Comparison of ENCODE assay signal across 31 mouse cellular contexts in the genomic region with DNA sequence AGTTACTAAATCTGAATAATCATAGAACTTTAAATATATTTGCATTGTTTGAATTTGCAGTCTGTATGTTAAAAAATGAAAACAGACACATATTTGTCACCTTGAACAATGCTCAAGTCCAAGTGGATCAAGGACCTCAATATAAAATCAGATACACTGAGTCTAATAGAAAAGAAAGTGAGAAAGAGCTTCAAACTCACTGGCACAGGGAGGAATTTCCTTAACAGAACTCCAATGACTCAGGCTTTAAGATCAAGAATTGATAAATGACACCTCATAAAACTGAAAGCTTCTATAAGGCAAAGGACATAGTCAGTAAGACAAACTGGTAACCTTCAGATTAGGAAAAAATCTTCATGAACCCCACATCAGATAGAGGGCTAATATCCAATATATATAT.
"Had no signal": no experiment of that assay in that cellular context is flagged by ENCODE, and none has a peak within 500 bp of the region (broad histone marks: within the 10 kb centered on the region; RNA-seq: fewer than 3 reads in every experiment).

No protein-coding gene starts in this region.

- H3K4me1 ChIP-seq: limb, embryonic 10.5 days; limb, embryonic 12.5 days; limb, embryonic 13.5 days; limb, embryonic 15.5 days; liver, embryonic 12.5 days; liver, embryonic 13.5 days; liver, embryonic 15.5 days; lung, embryonic 15.5 days; megakaryocyte, embryonic 14.5 days; midbrain, embryonic 10.5 days; midbrain, embryonic 12.5 days; midbrain, embryonic 13.5 days; midbrain, embryonic 15.5 days had no signal

- H3K4me2 ChIP-seq: limb, embryonic 12.5 days; limb, embryonic 13.5 days; limb, embryonic 15.5 days; liver, embryonic 11.5 days; liver, embryonic 12.5 days; liver, embryonic 13.5 days; liver, embryonic 15.5 days; lung, embryonic 14.5 days; lung, embryonic 15.5 days; midbrain, embryonic 11.5 days; midbrain, embryonic 12.5 days; midbrain, embryonic 13.5 days; midbrain, embryonic 15.5 days had no signal

- H3K4me3 ChIP-seq: limb, embryonic 10.5 days; limb, embryonic 12.5 days; limb, embryonic 13.5 days; limb, embryonic 15.5 days; liver, embryonic 12.5 days; liver, embryonic 13.5 days; liver, embryonic 15.5 days; lung, embryonic 15.5 days; megakaryocyte, embryonic 14.5 days; midbrain, embryonic 10.5 days; midbrain, embryonic 12.5 days; midbrain, embryonic 13.5 days; midbrain, embryonic 15.5 days; myocyte had no signal

- H3K27ac ChIP-seq: limb, embryonic 10.5 days; limb, embryonic 12.5 days; limb, embryonic 13.5 days; limb, embryonic 15.5 days; liver, embryonic 12.5 days; liver, embryonic 13.5 days; liver, embryonic 14.5 days; liver, embryonic 15.5 days; lung, embryonic 15.5 days; macrophage; midbrain, embryonic 10.5 days; midbrain, embryonic 12.5 days; midbrain, embryonic 13.5 days; midbrain, embryonic 15.5 days had no signal

- DNase-seq: left cerebral cortex, postnatal 4 days; liver; liver, embryonic 13.5 days; liver, postnatal 0 days; lung, adult 18-20 months; lung, adult 2 months; lung, embryonic 14.5 days; lung, postnatal 10 days; lung, postnatal 14 days; lung, postnatal 36 days; lung, postnatal 4 days; midbrain, embryonic 14.5 days had no signal

- ATAC-seq: lung, postnatal 0 days; midbrain, embryonic 13.5 days; midbrain, embryonic 15.5 days; midbrain, embryonic 16.5 days had no signal

- H3K9me3 ChIP-seq: limb, embryonic 10.5 days; limb, embryonic 12.5 days; limb, embryonic 13.5 days; limb, embryonic 15.5 days; liver, embryonic 12.5 days; liver, embryonic 13.5 days; liver, embryonic 15.5 days; lung, embryonic 15.5 days; megakaryocyte, embryonic 14.5 days; midbrain, embryonic 10.5 days; midbrain, embryonic 12.5 days; midbrain, embryonic 13.5 days; midbrain, embryonic 15.5 days had no signal

- H3K9ac ChIP-seq: limb, embryonic 12.5 days; limb, embryonic 13.5 days; limb, embryonic 15.5 days; liver, embryonic 12.5 days; liver, embryonic 13.5 days; liver, embryonic 14.5 days; liver, embryonic 15.5 days; liver, postnatal 0 days; lung, embryonic 14.5 days; lung, embryonic 15.5 days; midbrain, embryonic 12.5 days; midbrain, embryonic 13.5 days; midbrain, embryonic 15.5 days had no signal

- H3K27me3 ChIP-seq: limb, embryonic 12.5 days; limb, embryonic 13.5 days; limb, embryonic 15.5 days; liver, embryonic 12.5 days; liver, embryonic 13.5 days; liver, embryonic 15.5 days; lung, embryonic 15.5 days; megakaryocyte, embryonic 14.5 days; midbrain, embryonic 12.5 days; midbrain, embryonic 13.5 days; midbrain, embryonic 15.5 days had no signal

- H3K36me3 ChIP-seq: limb, embryonic 10.5 days; limb, embryonic 12.5 days; limb, embryonic 13.5 days; limb, embryonic 15.5 days; liver, embryonic 12.5 days; liver, embryonic 13.5 days; liver, embryonic 15.5 days; lung, embryonic 15.5 days; midbrain, embryonic 10.5 days; midbrain, embryonic 12.5 days; midbrain, embryonic 13.5 days; midbrain, embryonic 15.5 days had no signal
